Mouse (Mus musculus) frontal cortex, postnatal 25 days (tissue): Measurements from ENCODE around the gene Daglb.
"Not testable (repeated sequence)": the region's sequence is repeated elsewhere in the genome, so short reads cannot be mapped to it uniquely, and the experiment has no call there.

Experiments used
- DNase-seq, 2 experiments: peaks; one replicate each; pipeline ENCODE4 v3.0.0; 2022; ENCODE audit warnings: low spot score in 2 of 2

The Daglb gene

GRCm38 (mm10) chr5:143518045-143518591, 53.7 kb downstream of the Daglb start:
- DNase-seq = no peak

GRCm38 (mm10) chr5:143520415-143520814, 56.0 kb downstream of the Daglb start:
- no peak for DNase-seq

GRCm38 (mm10) chr5:143522882-143523281, 58.5 kb downstream of the Daglb start:
- no peak for DNase-seq

- no peak for DNase-seq
Measured at GRCm38 (mm10) chr5:143525454-143526225, 61.3 kb downstream of the Daglb start.

GRCm38 (mm10) chr5:143526698-143527331, 62.4 kb downstream of the Daglb start:
- no peak for DNase-seq

GRCm38 (mm10) chr5:143527486-143528307, 63.3 kb downstream of the Daglb start, which contains the start of gene Rac1:
Rac1 (minus strand) TSS chr5:143528036.
- DNase-seq = peak; percentile 93 to 94

GRCm38 (mm10) chr5:143528308-143528683, 63.9 kb downstream of the Daglb start:
- DNase-seq = no peak

- no peak for DNase-seq
Measured at GRCm38 (mm10) chr5:143530715-143531114, 66.3 kb downstream of the Daglb start.

- no peak for DNase-seq
Measured at GRCm38 (mm10) chr5:143534922-143535321, 70.5 kb downstream of the Daglb start.

GRCm38 (mm10) chr5:143537022-143537421, 72.6 kb downstream of the Daglb start:
- DNase-seq = no peak

- no peak for DNase-seq
Measured at GRCm38 (mm10) chr5:143539111-143539510, 74.7 kb downstream of the Daglb start.

GRCm38 (mm10) chr5:143547384-143547783, 83.0 kb downstream of the Daglb start:
- DNase-seq = peak; percentile 69 to 71

GRCm38 (mm10) chr5:143547866-143548265, 83.5 kb downstream of the Daglb start:
- no peak for DNase-seq

- peak; percentile 90 to 92 for DNase-seq
Measured at GRCm38 (mm10) chr5:143548401-143548846, 84.0 kb downstream of the Daglb start.

- DNase-seq = not testable (repeated sequence)
Measured at GRCm38 (mm10) chr5:143548922-143549321, 84.5 kb downstream of the Daglb start.

- peak in 1 of 2 experiments; percentile 8 for DNase-seq
Measured at GRCm38 (mm10) chr5:143552911-143553310, 88.5 kb downstream of the Daglb start.

GRCm38 (mm10) chr5:143555233-143555632, 90.8 kb downstream of the Daglb start:
- no peak for DNase-seq
